Mouse (Mus musculus) CH12.LX (cell line): ENCODE results near the gene Ank2. TPM values are rescaled to one million over a fixed set of nuclear protein-coding genes. Genes with fewer than 3 reads are reported as not detected.

Experiments
- DNase-seq: peaks from one replicate; pipeline ENCODE4 v3.0.0-alpha.2; 2013; ENCODE audit errors: extremely low read depth
- H3K27ac ChIP-seq: 2 replicates; pipeline ENCODE4 v1.5.1; 2012; ENCODE audit warnings: low read depth, mild to moderate bottlenecking, control low read depth, moderate library complexity; ENCODE audit not compliant: insufficient read depth
- H3K27me3 ChIP-seq: replicated peaks from 2 replicates; pipeline ENCODE3; 2012; ENCODE audit warnings: inconsistent platforms
- H3K36me3 ChIP-seq, 2 experiments: replicated peaks in 1 of 2; 2 replicates each; pipeline versions ENCODE3 to v1.6.1; 2012; ENCODE audit warnings: inconsistent platforms in 1 of 2, low read length in 1 of 2, mild to moderate bottlenecking in 1 of 2, mixed read lengths in 1 of 2, moderate library complexity in 1 of 2; ENCODE audit not compliant: control insufficient read depth in 1 of 2, insufficient read depth in 1 of 2
- H3K4me1 ChIP-seq, 2 experiments: 2 replicates each; pipeline ENCODE4 v1.6.1; 2012; ENCODE audit warnings: inconsistent platforms in 1 of 2, moderate library complexity in 1 of 2; ENCODE audit not compliant: insufficient read depth in 2 of 2, control insufficient read depth in 1 of 2
- H3K4me2 ChIP-seq: 2 replicates; pipeline ENCODE4 v1.6.1; 2012; ENCODE audit warnings: low read depth, mild to moderate bottlenecking, control low read depth; ENCODE audit not compliant: poor library complexity, insufficient read depth, severe bottlenecking
- H3K4me3 ChIP-seq, 3 experiments: fragments of 150-350 bp in 1 of 3; sonication (generic) in 1 of 3; replicated peaks in 1 of 3; 2 replicates each; pipeline versions ENCODE3 to v1.5.1; 2011 to 2012; ENCODE audit warnings: low read depth in 2 of 3, low read length in 2 of 3, mild to moderate bottlenecking in 2 of 3, moderate library complexity in 2 of 3, control low read depth in 1 of 3, improper control_type of control experiment in 1 of 3, inconsistent platforms in 1 of 3, mixed read lengths in 1 of 3; ENCODE audit not compliant: poor library complexity in 1 of 3
- H3K79me2 ChIP-seq: replicated peaks from 2 replicates; pipeline ENCODE4 v1.6.1; 2012; ENCODE audit warnings: mild to moderate bottlenecking, moderate library complexity; ENCODE audit not compliant: control insufficient read depth, poor library complexity, insufficient read depth, severe bottlenecking; ENCODE audit errors: extremely low read depth
- H3K9ac ChIP-seq: 2 replicates; pipeline ENCODE4 v1.6.1; 2012; ENCODE audit warnings: low read depth, mild to moderate bottlenecking, control low read depth, moderate library complexity; ENCODE audit not compliant: insufficient read depth
- H3K9me3 ChIP-seq: replicated peaks from 2 replicates; pipeline ENCODE3; 2012; ENCODE audit warnings: low read length, inconsistent platforms, mixed read lengths
- CHD1 ChIP-seq: IDR thresholded peaks from 2 replicates; pipeline ENCODE4 v1.6.1; 2012; ENCODE audit warnings: low read depth, low read length, improper control_type of control experiment, inconsistent platforms
- E2F4 ChIP-seq: IDR thresholded peaks from 2 replicates; pipeline ENCODE4 v1.6.1; 2011; ENCODE audit warnings: low read depth, low read length, improper control_type of control experiment; ENCODE audit not compliant: insufficient replicate concordance
- ELF1 ChIP-seq: IDR thresholded peaks from 2 replicates; pipeline ENCODE4 v1.6.1; 2014; ENCODE audit warnings: low read depth, mild to moderate bottlenecking, inconsistent platforms, low read length, improper control_type of control experiment
- EP300 ChIP-seq: IDR thresholded peaks from 2 replicates; pipeline ENCODE4 v1.6.1; 2011; ENCODE audit warnings: low read length, improper control_type of control experiment
- GABPA ChIP-seq: IDR thresholded peaks from 2 replicates; pipeline ENCODE4 v1.6.1; 2012; ENCODE audit warnings: low read depth, low read length, improper control_type of control experiment, inconsistent platforms; ENCODE audit not compliant: insufficient replicate concordance
- HCFC1 ChIP-seq: IDR thresholded peaks from 2 replicates; pipeline ENCODE4 v1.6.1; 2012; ENCODE audit warnings: low read depth, mild to moderate bottlenecking, inconsistent platforms, low read length, improper control_type of control experiment
- IRF4 ChIP-seq: IDR thresholded peaks from 2 replicates; pipeline ENCODE4 v1.6.1; 2014; ENCODE audit warnings: low read depth, mild to moderate bottlenecking, inconsistent platforms, low read length, improper control_type of control experiment
- JUN ChIP-seq: IDR thresholded peaks from 2 replicates; pipeline ENCODE4 v1.6.1; 2011; ENCODE audit warnings: low read depth, mild to moderate bottlenecking, low read length, improper control_type of control experiment, moderate library complexity; ENCODE audit not compliant: insufficient read depth
- MAZ ChIP-seq: IDR thresholded peaks from 2 replicates; pipeline ENCODE4 v1.6.1; 2012; ENCODE audit warnings: low read depth, mild to moderate bottlenecking, inconsistent platforms, low read length, improper control_type of control experiment, moderate library complexity
- MEF2A ChIP-seq: IDR thresholded peaks from 2 replicates; pipeline ENCODE4 v1.6.1; 2014; ENCODE audit warnings: low read depth, mild to moderate bottlenecking, inconsistent platforms, low read length, improper control_type of control experiment, borderline replicate concordance
- MXI1 ChIP-seq: IDR thresholded peaks from 2 replicates; pipeline ENCODE4 v1.6.1; 2011; ENCODE audit warnings: mild to moderate bottlenecking, low read depth, low read length, improper control_type of control experiment
- NELFE ChIP-seq: IDR thresholded peaks from 2 replicates; pipeline ENCODE4 v1.6.1; 2011; ENCODE audit warnings: low read depth, low read length, improper control_type of control experiment
- POLR2AphosphoS2 ChIP-seq: IDR thresholded peaks from 2 replicates; pipeline ENCODE4 v1.6.1; 2011; ENCODE audit warnings: low read depth, low read length, improper control_type of control experiment
- RCOR1 ChIP-seq: conservative IDR thresholded peaks from 2 replicates; pipeline ENCODE4 v1.6.1; 2012; ENCODE audit warnings: low read depth, mild to moderate bottlenecking, inconsistent platforms, low read length, improper control_type of control experiment
- SIN3A ChIP-seq: IDR thresholded peaks from 2 replicates; pipeline ENCODE4 v1.6.1; 2012; ENCODE audit warnings: low read length, improper control_type of control experiment, inconsistent platforms
- TCF12 ChIP-seq: IDR thresholded peaks from 2 replicates; pipeline ENCODE4 v1.6.1; 2014; ENCODE audit warnings: low read depth, mild to moderate bottlenecking, inconsistent platforms, low read length, improper control_type of control experiment
- UBTF ChIP-seq: IDR thresholded peaks from 2 replicates; pipeline ENCODE4 v1.6.1; 2012; ENCODE audit warnings: low read depth, mild to moderate bottlenecking, inconsistent platforms, low read length, improper control_type of control experiment, moderate library complexity
- USF2 ChIP-seq: conservative IDR thresholded peaks from 2 replicates; pipeline ENCODE4 v1.6.1; 2011; ENCODE audit warnings: low read depth, low read length, improper control_type of control experiment
- ZC3H11A ChIP-seq: IDR thresholded peaks from 2 replicates; pipeline ENCODE4 v1.6.1; 2012; ENCODE audit warnings: low read depth, mild to moderate bottlenecking, inconsistent platforms, low read length, improper control_type of control experiment
- ZMIZ1 ChIP-seq: IDR thresholded peaks from 2 replicates; pipeline ENCODE4 v1.6.1; 2012; ENCODE audit warnings: low read depth, mild to moderate bottlenecking, inconsistent platforms, low read length, improper control_type of control experiment
- ZNF384 ChIP-seq: IDR thresholded peaks from 2 replicates; pipeline ENCODE4 v1.6.1; 2012; ENCODE audit warnings: low read depth, low read length, improper control_type of control experiment, inconsistent platforms
- dilution Hi-C: fragments of 300-500 bp; cut with MboI; formaldehyde crosslinking; loops from 2 replicates; pipeline ENCODE4 v1.14.3; 2020; ENCODE audit warnings: low sequenced_read_pairs; ENCODE audit not compliant: extremely low pct_unique_long_range_greater_than_20kb, extremely low pct_ligation_motif_present
- in situ Hi-C: fragments of 300-500 bp; cut with MboI; formaldehyde crosslinking; loops from 3 replicates; pipeline ENCODE4 v1.14.3; 2019; ENCODE audit warnings: low sequenced_read_pairs, low pct_ligation_motif_present, low pct_unique_long_range_greater_than_20kb, mixed read lengths
- polyA plus RNA-seq: library from polyadenylated mRNA; unstranded; fragments of >175 nt; gene quantifications from 2 replicates; pipeline ENCODE4 v1.2.1, GENCODE M21; 2012; ENCODE audit warnings: low read depth; ENCODE audit not compliant: insufficient read length
- total RNA-seq, 2 experiments: library from RNA; depleted of rRNA; stranded (reverse); fragments of 300-350 nt in 1 of 2; fragments of >200 nt in 1 of 2; gene quantifications; 2 replicates each; pipeline ENCODE4 v1.2.3; 2012 to 2014

The Ank2 gene
- total and polyA plus RNA-seq, 3 experiments = 3.9 to 20.9 (median 12.2) TPM

DNA sequence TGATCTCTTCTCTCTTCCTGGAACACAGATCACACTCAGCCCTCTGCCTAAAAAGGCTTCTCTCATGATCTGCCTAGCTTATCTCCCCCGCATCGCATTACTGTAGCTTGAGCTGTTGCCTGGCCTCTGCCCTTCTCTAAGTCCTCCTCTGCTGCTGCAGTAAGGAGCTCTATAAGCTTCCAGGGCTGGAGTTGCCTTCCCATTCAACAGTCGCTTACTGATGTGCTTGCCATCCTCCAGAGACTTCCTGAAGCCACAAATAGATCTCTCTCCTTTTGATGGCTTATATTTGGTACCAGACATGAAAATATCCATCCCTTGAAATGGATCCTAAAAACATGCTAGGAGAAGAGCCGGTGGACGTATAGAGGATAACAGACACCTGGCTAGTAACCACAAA, 290.3 kb downstream of the Ank2 start:
- Histone ChIP-seq H3K79me2 (no peaks in the 10 kb centered on the region), H3K4me1 (peaks cover 0 to 3% of the 10 kb centered on the region in 2 experiments; a peak in 1 of 4 replicates), H3K9ac (no peak overlapping the region), H3K4me2 (no peak overlapping the region), H3K36me3 (no peaks in the 10 kb centered on the region), H3K27ac (no peak overlapping the region), H3K27me3 (no peaks in the 10 kb centered on the region), H3K9me3 (no peaks in the 10 kb centered on the region), H3K4me3 (no peak overlapping the region)
- DNase-seq = no peak
- TF ChIP-seq GABPA = no peak
- no peak for TF ChIP-seq POLR2AphosphoS2
- TF ChIP-seq MAZ = no peak
- no peak for TF ChIP-seq UBTF
- TF ChIP-seq USF2 = no peak
- TF ChIP-seq E2F4 = no peak
- in situ Hi-C loops = no loop called here
- dilution Hi-C loops = no loop called here

DNA sequence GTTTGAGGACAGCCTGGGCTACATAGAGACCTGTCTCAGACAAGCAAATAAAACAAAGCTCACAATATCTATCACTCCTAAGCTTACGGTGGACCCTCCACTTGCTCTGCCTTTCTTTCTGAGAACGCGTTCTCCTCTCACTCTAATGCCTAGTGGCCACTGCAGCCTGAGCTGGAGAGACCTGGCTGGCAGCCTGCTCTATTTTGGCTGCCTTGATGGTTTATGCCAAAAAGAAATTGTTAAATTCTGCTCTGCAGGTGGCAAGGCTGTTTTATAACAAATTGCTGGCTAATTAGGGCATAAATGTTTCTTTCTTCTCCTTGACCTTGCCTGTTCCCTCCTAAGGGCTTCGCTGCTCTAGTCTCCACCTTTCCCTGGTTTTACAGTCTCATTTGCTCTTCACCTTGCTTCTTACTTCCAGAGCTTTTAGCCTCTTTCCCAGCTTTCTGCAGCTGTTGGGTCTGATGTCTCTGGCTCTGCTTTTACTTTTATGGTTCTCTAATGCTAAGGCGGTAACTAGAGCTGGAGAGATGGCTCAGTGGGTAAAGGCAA, 293.2 kb downstream of the Ank2 start:
- no peak overlapping the region for H3K4me2 ChIP-seq
- H3K4me3 ChIP-seq = no peak overlapping the region
- 0 out of 4 replicates have a peak, but pooled peaks cover 0 to 2% of the 10 kb centered on the region in 2 experiments for H3K4me1 ChIP-seq
- no peaks in the 10 kb centered on the region for H3K27me3 ChIP-seq
- no peak for TF ChIP-seq MEF2A
- no peak for TF ChIP-seq NELFE
- no peak for TF ChIP-seq JUN
- no peak for TF ChIP-seq SIN3A
- TF ChIP-seq ZC3H11A = no peak
- no peak for TF ChIP-seq HCFC1
- no peak for TF ChIP-seq MXI1
- TF ChIP-seq CHD1 = no peak
- no peak for TF ChIP-seq ZMIZ1
- TF ChIP-seq IRF4 = no peak
- no peak for TF ChIP-seq ZNF384
- TF ChIP-seq USF2 = no peak
- TF ChIP-seq EP300 = no peak
- no peak for TF ChIP-seq ELF1
- no peak for TF ChIP-seq TCF12
- TF ChIP-seq RCOR1 = no peak
- no peaks in the 10 kb centered on the region for H3K9me3 ChIP-seq
- dilution Hi-C loops (no loop called here), in situ Hi-C loops (no loop called here)
- DNase-seq = no peak
- H3K79me2 ChIP-seq = no peaks in the 10 kb centered on the region
- no peak overlapping the region for H3K9ac ChIP-seq
- H3K27ac ChIP-seq = no peak overlapping the region
- no peaks in the 10 kb centered on the region for H3K36me3 ChIP-seq
